Mouse (Mus musculus) limb, embryonic 14.5 days (tissue): ENCODE data around the gene Jak2. TPM values are rescaled to one million over a fixed set of nuclear protein-coding genes. Genes with fewer than 3 reads are reported as not detected.
A peak's percentile ranks its signal among the peaks of the same experiment; 100 is the strongest.

Experiments
- ATAC-seq: fragments of 200-750 bp; cut with Nextera tagmentation; 2 replicates; pipeline ENCODE4 v1.8.0; 2017; ENCODE audit warnings: low read depth, moderate number of reproducible peaks, moderate TSS enrichment; ENCODE audit not compliant: low FRiP score
- DNase-seq: peaks from one replicate; pipeline ENCODE4 v3.0.0-alpha.2; 2015; ENCODE audit warnings: low spot score
- H3K27ac ChIP-seq: fragments of 300-500 bp; sonication (generic); replicated peaks from 2 replicates; pipeline ENCODE4 v1.5.1; 2014; ENCODE audit warnings: low read depth, mild to moderate bottlenecking, low read length, moderate library complexity, mixed read lengths
- H3K27me3 ChIP-seq: fragments of 300-500 bp; sonication (generic); 2 replicates; pipeline ENCODE4 v1.6.1; 2014; ENCODE audit warnings: low read length, mixed read lengths; ENCODE audit not compliant: control insufficient read depth, insufficient read depth
- H3K36me3 ChIP-seq: fragments of 300-500 bp; sonication (generic); 2 replicates; pipeline ENCODE4 v1.6.1; 2014; ENCODE audit warnings: mild to moderate bottlenecking, low read length, moderate library complexity, mixed read lengths; ENCODE audit not compliant: control insufficient read depth, insufficient read depth
- H3K4me1 ChIP-seq: fragments of 300-500 bp; sonication (generic); 2 replicates; pipeline ENCODE4 v1.6.1; 2014; ENCODE audit warnings: antibody characterized with exemption, low read length, mixed read lengths; ENCODE audit not compliant: control insufficient read depth, insufficient read depth
- H3K4me2 ChIP-seq: fragments of 300-500 bp; sonication (generic); replicated peaks from 2 replicates; pipeline ENCODE4 v1.6.1; 2014; ENCODE audit warnings: low read depth, mild to moderate bottlenecking, low read length, moderate library complexity; ENCODE audit not compliant: severe bottlenecking
- H3K4me3 ChIP-seq: fragments of 300-500 bp; sonication (generic); replicated peaks from 2 replicates; pipeline ENCODE4 v1.5.1; 2014; ENCODE audit warnings: low read length
- H3K9ac ChIP-seq: fragments of 300-500 bp; sonication (generic); 2 replicates; pipeline ENCODE4 v1.6.1; 2014; ENCODE audit warnings: mild to moderate bottlenecking, low read depth, low read length, moderate library complexity; ENCODE audit not compliant: severe bottlenecking
- H3K9me3 ChIP-seq: fragments of 300-500 bp; sonication (generic); 2 replicates; pipeline ENCODE4 v1.6.1; 2016; ENCODE audit warnings: low read length; ENCODE audit not compliant: control insufficient read depth
- POLR2A ChIP-seq: fragments of 200-500 bp; IDR thresholded peaks from 2 replicates; pipeline ENCODE4 v1.8.0; 2012; ENCODE audit warnings: inconsistent platforms, mild to moderate bottlenecking, moderate library complexity, borderline replicate concordance; ENCODE audit not compliant: insufficient read depth, insufficient read length; ENCODE audit errors: extremely low read depth
- WGBS: fragments of 180-500 bp; shearing (Covaris S2); extraction: QIAGEN DNeasy Blood & Tissue Kit; methylation state at CpG from one replicate; pipeline ENCODE4 v1.1.7; 2014; 5-methylcytosine and 5-hydroxymethylcytosine counted together
- polyA plus RNA-seq, 2 experiments: library from polyadenylated mRNA; depleted of rRNA in 1 of 2; stranded (reverse) in 1 of 2; unstranded in 1 of 2; fragments of >200 nt; fragmentation: Nextera tagmentation in 1 of 2; extraction: Ambion mirVana in 1 of 2; gene quantifications; 2 replicates each; pipeline versions ENCODE4 v1.2.1 to v1.2.3; 2012 to 2014

The Jak2 gene
- polyA plus RNA-seq (2012; rRNA removed) (13.1 and 15.7 TPM in 2 replicates), polyA plus RNA-seq (2014; fragmentation: Nextera tagmentation; extraction: Ambion mirVana) (15.2 and 16.4 TPM in 2 replicates)

GRCm38 (mm10) chr19:29251191-29251957 is at the start of gene Jak2:
Gene Jak2 (plus strand): TSS chr19:29251828.
- WGBS, result 0% methylated on average over 49 of the region's 114 CpGs
- Histone ChIP-seq H3K4me3 (peak within 1 kb of the TSS; percentile 95), H3K4me2 (peak within 1 kb of the TSS; percentile 55), H3K27me3 (no peaks in the 10 kb centered on the region), H3K9me3 (no peaks in the 10 kb centered on the region), H3K4me1 (peaks cover 18% of the 10 kb centered on the region), H3K27ac (peak within 1 kb of the TSS; percentile 94), H3K9ac (peak within 1 kb of the TSS; percentile 96), H3K36me3 (0 out of 2 replicates have a peak, but pooled peaks cover 3% of the 10 kb centered on the region)
- peak; percentile 89 for DNase-seq
- ATAC-seq, result peak; percentile 94
- 0 out of 2 replicates have a peak, but pooled peaks have one; percentile 65 for TF ChIP-seq POLR2A

DNA sequence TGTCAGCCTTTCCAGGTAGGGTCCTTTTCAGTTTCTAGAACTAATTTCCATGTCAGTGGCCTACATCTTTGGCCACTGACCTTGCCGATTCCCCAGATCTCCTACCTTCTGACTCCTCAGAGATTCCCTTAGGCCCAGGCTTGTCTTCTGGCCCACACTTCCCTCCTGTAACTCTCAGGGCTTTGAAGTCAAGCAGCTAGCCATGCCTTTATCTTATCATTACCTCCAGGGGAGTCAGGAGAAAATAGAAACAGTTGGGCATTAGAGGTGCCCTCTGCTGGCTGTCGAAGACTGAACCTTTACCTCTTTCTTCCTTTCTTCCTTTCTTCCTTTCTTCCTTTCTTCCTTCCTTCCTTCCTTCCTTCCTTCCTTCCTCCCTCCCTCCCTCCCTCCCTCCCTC is 48.3 kb upstream of the Jak2 start:
- H3K27ac ChIP-seq, result no peak overlapping the region
- H3K9me3 ChIP-seq, result no peaks in the 10 kb centered on the region
- H3K27me3 ChIP-seq, result no peaks in the 10 kb centered on the region
- H3K9ac ChIP-seq, result no peak overlapping the region
- H3K36me3 ChIP-seq, result no peaks in the 10 kb centered on the region
- no peak for DNase-seq
- H3K4me2 ChIP-seq, result no peak overlapping the region
- no peak overlapping the region for H3K4me3 ChIP-seq
- TF ChIP-seq POLR2A, result no peak
- ATAC-seq, result no peak
- H3K4me1 ChIP-seq, result no peaks in the 10 kb centered on the region
- 57% methylated on average over 2 of the region's 2 CpGs for WGBS

DNA sequence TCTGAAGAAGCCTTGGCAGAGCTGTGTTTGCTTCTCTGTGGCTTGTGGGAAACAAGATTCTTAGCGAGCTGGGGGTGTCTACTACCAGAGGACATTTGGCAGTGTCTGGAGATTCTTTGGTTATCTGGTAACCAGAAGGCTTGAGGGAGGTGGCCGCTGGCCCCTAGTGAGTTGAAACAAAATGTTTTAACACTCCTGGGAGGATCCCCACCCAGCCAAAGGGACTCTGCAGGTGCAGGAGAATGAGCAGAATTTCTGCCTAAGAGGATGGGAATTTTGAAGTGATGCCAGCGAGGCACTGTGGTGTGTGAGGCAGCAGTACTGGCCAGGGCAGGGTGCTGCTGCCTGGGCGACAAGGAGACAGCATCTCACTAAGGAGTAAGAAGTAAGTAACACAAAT is 47.0 kb upstream of the Jak2 start:
- no peak overlapping the region for H3K9ac ChIP-seq

GRCm38 (mm10) chr19:29205267-29205666 is 46.4 kb upstream of the Jak2 start:
- H3K27me3 ChIP-seq, result no peaks in the 10 kb centered on the region
- H3K27ac ChIP-seq, result no peak overlapping the region
- no peaks in the 10 kb centered on the region for H3K36me3 ChIP-seq
- no peak overlapping the region for H3K9ac ChIP-seq
- no peak overlapping the region for H3K4me2 ChIP-seq
- no peak for ATAC-seq
- H3K9me3 ChIP-seq, result no peaks in the 10 kb centered on the region
- no peak overlapping the region for H3K4me3 ChIP-seq
- no peak for TF ChIP-seq POLR2A
- peak; percentile 22 for DNase-seq
- WGBS, result 53% methylated on average over 2 of the region's 2 CpGs
- H3K4me1 ChIP-seq, result no peaks in the 10 kb centered on the region

More for the DNA sequence above, 47.0 kb upstream of the Jak2 start:
- TF ChIP-seq POLR2A, result no peak
- no peak for ATAC-seq
- Histone ChIP-seq H3K27ac (no peak overlapping the region), H3K4me2 (no peak overlapping the region), H3K9me3 (no peaks in the 10 kb centered on the region), H3K4me3 (no peak overlapping the region), H3K4me1 (no peaks in the 10 kb centered on the region), H3K27me3 (no peaks in the 10 kb centered on the region), H3K36me3 (no peaks in the 10 kb centered on the region)
- WGBS, result 68% methylated on average over 4 of the region's 4 CpGs
- DNase-seq, result no peak

GRCm38 (mm10) chr19:29209898-29210297 is 41.7 kb upstream of the Jak2 start:
- H3K27me3 ChIP-seq, result no peaks in the 10 kb centered on the region
- no peaks in the 10 kb centered on the region for H3K4me1 ChIP-seq
- no peaks in the 10 kb centered on the region for H3K36me3 ChIP-seq
- H3K27ac ChIP-seq, result no peak overlapping the region
- no peak for TF ChIP-seq POLR2A
- no peak overlapping the region for H3K9ac ChIP-seq
- DNase-seq, result no peak
- H3K4me3 ChIP-seq, result no peak overlapping the region
- no peak for ATAC-seq
- H3K9me3 ChIP-seq, result no peaks in the 10 kb centered on the region
- 84% methylated on average over 7 of the region's 7 CpGs for WGBS
- no peak overlapping the region for H3K4me2 ChIP-seq

- ATAC-seq, result no peak
- no peak overlapping the region for H3K27ac ChIP-seq
These were observed 41.3 kb upstream of the Jak2 start for GRCm38 (mm10) chr19:29210319-29210718.

More at GRCm38 (mm10) chr19:29210319-29210718, 41.3 kb upstream of the Jak2 start:
- Histone ChIP-seq H3K4me1 (no peaks in the 10 kb centered on the region), H3K27me3 (no peaks in the 10 kb centered on the region), H3K9me3 (no peaks in the 10 kb centered on the region), H3K9ac (no peak overlapping the region), H3K4me2 (no peak overlapping the region), H3K4me3 (no peak overlapping the region), H3K36me3 (no peaks in the 10 kb centered on the region)
- no peak for TF ChIP-seq POLR2A
- no peak for DNase-seq
- WGBS, result 91% methylated on average over 9 of the region's 9 CpGs
